Mouse (Mus musculus) liver, adult 2 months (tissue): Measurements from ENCODE around the gene Acvr1b.

Experiments used
- CTCF ChIP-seq: fragments of 200-500 bp; IDR thresholded peaks from 2 replicates; pipeline ENCODE4 v1.5.1; 2011; ENCODE audit warnings: low read depth, low read length, control low read depth
- POLR2A ChIP-seq: fragments of 200-500 bp; IDR thresholded peaks from 2 replicates; pipeline ENCODE4 v1.6.1; 2011; ENCODE audit warnings: low read length, control low read depth; ENCODE audit not compliant: insufficient read depth; ENCODE audit errors: extremely low read depth

DNA sequence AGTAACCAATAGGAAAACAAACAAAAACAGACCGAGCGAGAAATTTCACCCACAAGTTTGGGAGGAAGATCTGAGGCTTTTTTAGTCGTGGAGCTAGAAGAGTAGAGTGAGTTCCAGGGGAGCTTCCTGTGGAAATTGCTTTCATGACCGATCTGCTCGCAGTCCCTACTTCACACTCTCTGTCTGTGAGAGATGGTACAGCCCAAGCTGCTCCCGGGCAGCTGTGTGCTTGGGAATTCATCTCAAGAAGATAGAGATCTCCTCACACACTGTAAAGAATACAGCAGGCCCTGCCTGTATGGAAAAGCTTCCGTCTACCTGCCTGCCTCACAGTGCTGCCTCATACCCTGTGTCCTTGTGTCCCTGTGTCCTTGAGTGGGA lies 18.4 kb downstream of the Acvr1b start:
- no peak for TF ChIP-seq CTCF
- TF ChIP-seq POLR2A = no peak
